Mouse (Mus musculus) adrenal gland, adult 2 months (tissue): ENCODE data around the gene Olfr630. TPM values are rescaled to one million over a fixed set of nuclear protein-coding genes. Genes with fewer than 3 reads are reported as not detected.
"Not testable (repeated sequence)": the region's sequence is repeated elsewhere in the genome, so short reads cannot be mapped to it uniquely, and the experiment has no call there.

ENCODE experiments used
- DNase-seq: peaks from one replicate; pipeline ENCODE4 v3.0.0; 2021
- long read RNA-seq: library from polyadenylated mRNA; stranded (forward); transcript quantifications from one replicate; pipeline ENCODE4 v2.0.0, GENCODE M21; 2021
- polyA plus RNA-seq: library from polyadenylated mRNA; depleted of rRNA; stranded (reverse); fragments of >200 nt; gene quantifications from 2 replicates; pipeline ENCODE4 v1.2.3, GENCODE M21; 2012; rRNA removed
- total RNA-seq, 2 experiments: library from RNA; stranded (reverse); gene quantifications; 2 replicates each; pipeline ENCODE4 v1.2.3; 2021

Gene Olfr630
- total RNA-seq: not detected
- polyA plus RNA-seq: not detected in 2 replicates
- long read RNA-seq: 0 reads

GRCm38 (mm10) chr7:103757233-103757632, at the start of gene Olfr630:
Gene Olfr630 (minus strand): TSS chr7:103757333.
- DNase-seq: no peak

GRCm38 (mm10) chr7:103806856-103807255, 49.7 kb upstream of the Olfr630 start:
- peak; percentile 10 for DNase-seq

GRCm38 (mm10) chr7:103792669-103793388, 35.7 kb upstream of the Olfr630 start:
- no peak for DNase-seq

- DNase-seq: no peak
Observed at GRCm38 (mm10) chr7:103791721-103792120, 34.6 kb upstream of the Olfr630 start, which contains the start of gene Olfr67. Gene Olfr67 (minus strand): TSS chr7:103791821.

GRCm38 (mm10) chr7:103779598-103779997, 22.5 kb upstream of the Olfr630 start, which contains the start of gene Olfr68:
Gene Olfr68 (minus strand): TSS chr7:103779698.
- DNase-seq: no peak

- DNase-seq: not testable (repeated sequence)
Observed at GRCm38 (mm10) chr7:103777652-103778051, 20.5 kb upstream of the Olfr630 start.

GRCm38 (mm10) chr7:103771494-103771893, 14.4 kb upstream of the Olfr630 start, which contains the start of gene Olfr69:
Gene Olfr69 (minus strand): TSS chr7:103771594.
- no peak for DNase-seq

- DNase-seq: not testable (repeated sequence)
Observed at GRCm38 (mm10) chr7:103767687-103768086, 10.6 kb upstream of the Olfr630 start.

GRCm38 (mm10) chr7:103762212-103762611, 5.1 kb upstream of the Olfr630 start:
- DNase-seq: not testable (repeated sequence)

- no peak for DNase-seq
Observed at GRCm38 (mm10) chr7:103744843-103745242, 12.3 kb downstream of the Olfr630 start, which contains the start of gene Olfr629. Gene Olfr629 (minus strand): TSS chr7:103744943.

GRCm38 (mm10) chr7:103730074-103730473, 27.1 kb downstream of the Olfr630 start, which contains the start of gene Olfr628:
Gene Olfr628 (plus strand): TSS chr7:103730374.
- no peak for DNase-seq

GRCm38 (mm10) chr7:103716398-103716797, 40.7 kb downstream of the Olfr630 start:
- DNase-seq: peak; percentile 2

- no peak for DNase-seq
Observed at GRCm38 (mm10) chr7:103714371-103714770, 42.8 kb downstream of the Olfr630 start, which contains the start of gene Olfr243. Gene Olfr243 (plus strand): TSS chr7:103714671.

- DNase-seq: no peak
Observed at GRCm38 (mm10) chr7:103712024-103712423, 45.1 kb downstream of the Olfr630 start.

Other genes with a start within 250 kb of the Olfr630 start
Only the 30 nearest of the 33 such genes appear.
- not detected for gene Olfr612, start 214.6 kb downstream of the Olfr630 start, total RNA-seq
- not detected in 2 replicates for gene Olfr612, start 214.6 kb downstream of the Olfr630 start, polyA plus RNA-seq
- not detected for gene Olfr613, start 209.3 kb downstream of the Olfr630 start, total RNA-seq
- gene Olfr613, start 209.3 kb downstream of the Olfr630 start, polyA plus RNA-seq: not detected in 2 replicates
- gene Olfr615, start 201.3 kb downstream of the Olfr630 start, total RNA-seq: not detected
- not detected in 2 replicates for gene Olfr615, start 201.3 kb downstream of the Olfr630 start, polyA plus RNA-seq
- not detected for gene Olfr616, start 188.2 kb downstream of the Olfr630 start, total RNA-seq
- gene Olfr616, start 188.2 kb downstream of the Olfr630 start, polyA plus RNA-seq: not detected in 2 replicates
- gene Olfr617, start 184.3 kb downstream of the Olfr630 start, total RNA-seq: not detected
- gene Olfr617, start 184.3 kb downstream of the Olfr630 start, polyA plus RNA-seq: not detected in 2 replicates
- not detected for gene Olfr618, start 167.2 kb downstream of the Olfr630 start, total RNA-seq
- gene Olfr618, start 167.2 kb downstream of the Olfr630 start, polyA plus RNA-seq: not detected in 2 replicates
- not detected for gene Olfr619, start 156.8 kb downstream of the Olfr630 start, total RNA-seq
- not detected in 2 replicates for gene Olfr619, start 156.8 kb downstream of the Olfr630 start, polyA plus RNA-seq
- gene Olfr620, start 144.8 kb downstream of the Olfr630 start, total RNA-seq: not detected
- not detected in 2 replicates for gene Olfr620, start 144.8 kb downstream of the Olfr630 start, polyA plus RNA-seq
- gene Olfr622, start 114.6 kb downstream of the Olfr630 start, total RNA-seq: not detected
- not detected in 2 replicates for gene Olfr622, start 114.6 kb downstream of the Olfr630 start, polyA plus RNA-seq
- gene Olfr623, start 93.6 kb downstream of the Olfr630 start, total RNA-seq: not detected
- gene Olfr623, start 93.6 kb downstream of the Olfr630 start, polyA plus RNA-seq: not detected in 2 replicates
- gene Olfr624, start 86.1 kb downstream of the Olfr630 start, total RNA-seq: not detected
- not detected in 2 replicates for gene Olfr624, start 86.1 kb downstream of the Olfr630 start, polyA plus RNA-seq
- not detected for gene Olfr625-ps1, start 74.6 kb downstream of the Olfr630 start, total RNA-seq
- gene Olfr625-ps1, start 74.6 kb downstream of the Olfr630 start, polyA plus RNA-seq: not detected in 2 replicates
- not detected for gene Olfr243, start 42.7 kb downstream of the Olfr630 start, total RNA-seq
- not detected in 2 replicates for gene Olfr243, start 42.7 kb downstream of the Olfr630 start, polyA plus RNA-seq
- gene Olfr628, start 27.0 kb downstream of the Olfr630 start, total RNA-seq: not detected
- gene Olfr628, start 27.0 kb downstream of the Olfr630 start, polyA plus RNA-seq: not detected in 2 replicates
- gene Olfr629, start 12.4 kb downstream of the Olfr630 start, total RNA-seq: not detected
- not detected in 2 replicates for gene Olfr629, start 12.4 kb downstream of the Olfr630 start, polyA plus RNA-seq
- gene Olfr69, start 14.3 kb upstream of the Olfr630 start, total RNA-seq: not detected
- not detected in 2 replicates for gene Olfr69, start 14.3 kb upstream of the Olfr630 start, polyA plus RNA-seq
- not detected for gene Olfr68, start 22.4 kb upstream of the Olfr630 start, total RNA-seq
- not detected in 2 replicates for gene Olfr68, start 22.4 kb upstream of the Olfr630 start, polyA plus RNA-seq
- gene Olfr67, start 34.5 kb upstream of the Olfr630 start, total RNA-seq: not detected
- not detected in 2 replicates for gene Olfr67, start 34.5 kb upstream of the Olfr630 start, polyA plus RNA-seq
- 100 to 1,000 TPM; 120 to 218 TPM for gene Hbb-bt, start 56.7 kb upstream of the Olfr630 start, total RNA-seq
- gene Hbb-bt, start 56.7 kb upstream of the Olfr630 start, polyA plus RNA-seq: 48.3 and 61.8 TPM in 2 replicates
- 1,000 to 10,000 TPM; 1,531 to 2,097 TPM for gene Hbb-bs, start 70.8 kb upstream of the Olfr630 start, total RNA-seq
- gene Hbb-bs, start 70.8 kb upstream of the Olfr630 start, polyA plus RNA-seq: 569 and 814 TPM in 2 replicates
- gene Hbb-bh2, start 83.2 kb upstream of the Olfr630 start, total RNA-seq: not detected
- not detected in 2 replicates for gene Hbb-bh2, start 83.2 kb upstream of the Olfr630 start, polyA plus RNA-seq
- not detected for gene Hbb-bh1, start 85.8 kb upstream of the Olfr630 start, total RNA-seq
- gene Hbb-bh1, start 85.8 kb upstream of the Olfr630 start, polyA plus RNA-seq: not detected in 2 replicates
- not detected for gene Hbb-y, start 95.9 kb upstream of the Olfr630 start, total RNA-seq
- not detected in 2 replicates for gene Hbb-y, start 95.9 kb upstream of the Olfr630 start, polyA plus RNA-seq
- gene Olfr66, start 128.9 kb upstream of the Olfr630 start, total RNA-seq: not detected
- not detected in 2 replicates for gene Olfr66, start 128.9 kb upstream of the Olfr630 start, polyA plus RNA-seq
- gene Olfr64, start 137.2 kb upstream of the Olfr630 start, total RNA-seq: not detected
- not detected in 2 replicates for gene Olfr64, start 137.2 kb upstream of the Olfr630 start, polyA plus RNA-seq
- not detected for gene Olfr65, start 146.2 kb upstream of the Olfr630 start, total RNA-seq
- not detected in 2 replicates for gene Olfr65, start 146.2 kb upstream of the Olfr630 start, polyA plus RNA-seq
- not detected for gene Olfr631, start 171.5 kb upstream of the Olfr630 start, total RNA-seq
- not detected in 2 replicates for gene Olfr631, start 171.5 kb upstream of the Olfr630 start, polyA plus RNA-seq
- not detected for gene Olfr632, start 177.0 kb upstream of the Olfr630 start, total RNA-seq
- gene Olfr632, start 177.0 kb upstream of the Olfr630 start, polyA plus RNA-seq: not detected in 2 replicates
- not detected for gene Olfr633, start 187.1 kb upstream of the Olfr630 start, total RNA-seq
- gene Olfr633, start 187.1 kb upstream of the Olfr630 start, polyA plus RNA-seq: not detected in 2 replicates
- not detected for gene Olfr635, start 213.8 kb upstream of the Olfr630 start, total RNA-seq
- gene Olfr635, start 213.8 kb upstream of the Olfr630 start, polyA plus RNA-seq: not detected in 2 replicates